Mouse (Mus musculus) spleen, postnatal 14 days (tissue): ENCODE data around the gene Patl2.

ENCODE experiments used
- DNase-seq, 2 experiments: peaks; one replicate each; pipeline ENCODE4 v3.0.0; 2021 to 2022; ENCODE audit warnings: low spot score in 2 of 2

Patl2 gene

DNA sequence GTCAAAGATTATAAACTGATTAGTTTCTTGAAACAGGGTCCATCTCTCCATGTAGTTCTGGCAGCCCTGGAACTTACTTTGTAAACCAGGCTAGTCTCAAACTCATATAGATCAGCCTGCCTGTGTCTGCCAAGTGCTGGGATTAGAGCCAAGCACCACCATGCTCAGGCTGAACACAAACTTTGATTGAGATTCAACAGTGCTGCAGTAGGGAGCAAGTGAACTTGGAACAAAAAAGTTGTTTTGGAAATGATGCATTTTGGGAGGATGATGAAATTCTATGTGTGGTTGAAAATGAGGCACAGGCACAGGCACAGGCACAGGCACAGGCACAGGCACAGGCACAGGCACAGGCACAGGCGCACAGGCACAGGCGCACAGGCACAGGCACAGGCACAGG is 13.8 kb downstream of the Patl2 start:
- no peak for DNase-seq

DNA sequence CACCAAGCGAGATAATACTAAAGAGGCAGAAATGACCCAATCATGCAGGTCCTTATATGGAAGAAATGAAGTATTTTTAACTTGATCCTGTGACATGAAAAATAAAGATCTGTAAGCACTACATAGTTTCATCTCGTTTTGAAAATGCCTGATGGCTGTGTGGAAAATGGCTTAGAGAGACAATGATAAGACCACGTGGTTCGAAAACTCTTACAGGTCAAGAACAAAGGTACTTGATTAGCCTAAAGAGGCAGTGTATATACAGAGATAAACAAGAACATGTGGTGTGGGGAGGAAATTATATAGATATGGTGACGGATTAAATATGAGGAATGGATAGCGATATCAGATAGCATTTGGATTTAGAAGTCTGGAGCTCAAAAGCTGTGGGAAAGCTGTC is 14.7 kb downstream of the Patl2 start:
- DNase-seq, result no peak

DNA sequence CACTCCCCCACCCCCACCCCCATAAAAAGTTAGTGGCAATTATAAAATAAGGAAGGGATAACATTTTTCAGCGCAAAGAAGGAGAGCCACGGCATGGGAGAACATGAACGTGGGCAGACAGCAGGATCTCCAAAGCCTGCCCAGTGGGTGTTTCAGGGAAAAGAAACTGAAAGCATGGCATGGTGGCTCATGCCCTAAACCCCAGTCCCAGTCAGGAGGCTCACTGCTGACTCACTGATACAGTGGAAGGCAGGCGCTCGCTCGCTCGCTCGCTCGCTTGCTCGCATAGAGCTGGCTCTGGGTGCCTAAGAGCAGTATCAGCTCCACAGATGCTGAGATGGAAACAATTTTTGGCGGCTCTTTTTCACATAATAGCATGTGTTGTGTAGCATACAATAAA is 21.7 kb downstream of the Patl2 start:
- no peak for DNase-seq

DNA sequence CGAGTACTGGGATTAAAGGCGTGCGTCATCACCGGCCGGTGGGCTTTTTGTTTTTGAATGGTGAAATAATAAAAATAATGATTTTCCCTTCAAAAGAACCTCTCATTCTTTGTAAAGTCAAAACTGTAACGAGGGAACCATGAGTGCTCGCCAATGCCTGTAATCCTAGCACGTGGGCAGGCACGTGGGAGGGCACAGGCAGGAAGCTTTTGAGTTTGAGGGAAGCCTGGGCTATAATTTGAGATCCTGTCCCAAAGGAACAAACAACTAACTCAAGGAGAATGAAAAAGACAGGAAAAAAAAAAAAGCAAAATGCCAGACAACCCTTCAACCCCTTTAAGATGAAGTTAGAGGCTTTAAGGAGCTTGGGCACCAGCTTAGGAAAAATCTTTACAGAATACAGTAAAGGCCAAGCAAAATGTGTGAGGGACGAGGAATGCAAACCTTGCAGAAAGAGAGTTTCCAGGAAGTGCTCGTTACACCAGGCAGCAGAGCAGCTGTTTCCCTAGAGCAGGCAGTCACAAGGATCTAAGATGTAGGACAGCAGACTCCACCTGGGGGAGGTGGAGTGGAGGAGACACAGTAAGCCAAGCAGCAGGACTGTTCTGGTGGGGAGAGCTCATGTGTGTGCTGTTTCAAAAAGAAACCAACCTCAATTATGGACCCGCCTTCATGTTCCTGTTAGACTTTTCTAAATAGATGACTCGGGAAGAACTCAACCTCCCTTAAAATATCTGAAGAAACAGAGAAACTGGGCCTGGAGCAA is 22.4 kb downstream of the Patl2 start:
- DNase-seq, result no peak

DNA sequence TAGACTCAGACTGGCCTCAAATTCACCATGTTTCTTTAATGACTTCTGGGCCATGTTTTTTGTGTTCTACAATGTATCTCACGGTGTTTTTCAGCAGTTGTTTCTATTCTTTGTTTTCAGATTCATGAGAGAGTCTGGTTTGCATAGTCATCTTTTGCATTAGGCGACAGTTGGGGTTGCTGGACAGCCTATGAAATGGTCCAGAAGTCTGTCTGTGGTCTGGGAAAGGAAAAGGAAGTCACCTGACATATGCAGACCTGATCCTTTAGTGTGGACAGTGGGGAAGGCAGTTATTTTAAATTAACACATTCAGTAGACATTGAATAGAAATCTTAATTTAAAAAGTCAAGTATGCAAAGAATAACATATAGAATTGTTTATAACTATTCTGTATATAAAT is 23.5 kb downstream of the Patl2 start:
- DNase-seq, result no peak

DNA sequence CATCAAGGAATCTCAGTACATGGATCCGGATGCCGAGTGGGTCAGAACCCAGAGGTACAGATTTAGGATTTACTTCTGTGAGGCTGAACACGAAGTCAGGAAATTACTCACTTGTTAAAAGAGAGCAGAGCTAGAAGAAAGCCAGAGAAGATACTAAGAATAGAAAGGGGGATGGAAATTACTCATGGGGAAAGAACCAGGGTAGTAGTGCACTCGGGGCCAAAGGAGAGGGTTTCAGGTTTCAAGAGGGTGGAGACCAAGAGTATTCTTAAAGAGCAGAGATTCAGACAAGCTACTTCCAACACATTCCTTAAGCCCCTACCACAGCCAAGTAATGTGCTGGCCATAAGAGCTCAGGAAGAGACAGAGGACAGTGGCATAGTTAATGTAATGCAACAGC is 24.4 kb downstream of the Patl2 start:
- no peak for DNase-seq

DNA sequence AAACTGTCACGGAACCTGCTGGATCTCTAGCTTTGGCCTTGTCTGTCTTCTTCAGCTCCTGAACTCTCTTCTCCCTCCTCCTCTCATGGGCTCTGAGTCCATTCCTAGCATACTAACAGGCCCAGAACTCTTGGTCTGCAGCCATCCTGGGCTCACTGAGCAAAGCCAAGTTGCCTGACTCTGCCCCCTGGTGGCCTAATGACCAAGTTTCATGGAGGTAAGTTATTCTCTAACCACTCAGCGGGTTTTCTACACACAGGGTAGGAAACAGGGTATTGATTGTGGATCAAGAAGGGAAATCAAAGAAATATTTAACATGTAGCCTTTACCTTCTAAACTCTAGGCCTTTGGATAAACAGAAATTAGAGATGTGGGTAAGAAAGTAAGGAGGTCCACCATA is 25.3 kb downstream of the Patl2 start, which contains the start of gene Trim69:
Gene Trim69, plus strand, starts transcription at position 21 of the 400 bp plus-strand sequence.
- peak; percentile 69 to 78 for DNase-seq

DNA sequence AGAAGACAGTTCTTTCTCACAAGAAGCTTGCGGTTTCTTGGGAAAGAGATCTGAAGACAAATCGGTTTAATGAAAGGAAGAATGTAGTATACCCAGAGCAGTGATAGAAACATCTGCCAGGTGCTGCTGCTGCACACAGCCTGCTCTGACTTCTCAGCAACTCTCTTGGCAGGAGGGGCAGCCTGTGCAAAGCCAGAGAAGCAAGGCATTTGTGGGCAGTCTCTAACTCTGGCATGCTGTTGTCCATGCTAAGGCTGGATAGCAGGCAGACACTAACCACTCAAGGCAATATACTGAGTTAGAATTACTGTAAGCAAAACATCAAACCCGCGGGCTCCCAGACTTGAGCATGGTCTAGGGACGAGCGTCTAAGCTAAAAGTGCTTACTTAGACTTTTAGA is 26.3 kb downstream of the Patl2 start:
- no peak for DNase-seq

DNA sequence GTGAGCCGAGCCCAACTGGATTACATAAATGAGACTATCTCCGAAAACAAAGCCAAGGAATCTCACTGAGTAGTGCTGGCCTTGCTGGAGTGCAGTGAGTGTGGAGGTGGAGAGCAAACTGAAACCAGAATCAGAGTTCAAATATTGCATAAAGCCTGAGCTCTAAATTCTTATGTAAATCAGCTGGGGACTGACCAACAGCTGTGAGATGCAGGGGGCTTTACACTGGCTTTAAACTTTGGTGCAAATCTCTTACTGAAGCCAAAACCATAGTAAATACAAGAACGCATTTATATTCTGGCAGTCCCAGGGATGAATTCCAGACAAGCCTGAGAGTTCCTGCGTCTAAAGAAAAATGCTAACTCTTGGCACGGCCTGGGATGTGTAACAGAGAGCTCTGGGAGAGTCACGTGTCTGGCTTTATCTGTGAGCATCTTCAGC is 27.6 kb downstream of the Patl2 start:
- no peak for DNase-seq

DNA sequence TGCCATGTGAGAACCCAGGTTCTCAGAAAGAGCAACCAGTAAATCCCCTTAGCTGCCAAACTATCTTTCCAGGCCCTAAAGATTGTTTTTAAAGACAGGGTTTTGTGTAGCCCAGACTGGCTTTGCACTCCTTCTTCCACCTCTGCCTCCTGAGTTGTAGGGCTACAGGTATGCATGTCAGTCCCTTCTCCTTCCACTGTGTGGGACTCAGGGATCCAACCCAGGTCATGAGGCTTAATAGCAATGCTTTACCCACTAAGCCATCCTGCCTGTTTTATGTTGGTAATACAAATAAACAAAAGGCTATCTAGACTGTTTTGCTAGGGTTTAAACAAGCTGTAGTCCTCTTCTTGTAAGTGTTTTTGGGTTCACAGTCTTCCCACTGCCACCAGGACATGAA is 28.4 kb downstream of the Patl2 start:
- no peak for DNase-seq

DNA sequence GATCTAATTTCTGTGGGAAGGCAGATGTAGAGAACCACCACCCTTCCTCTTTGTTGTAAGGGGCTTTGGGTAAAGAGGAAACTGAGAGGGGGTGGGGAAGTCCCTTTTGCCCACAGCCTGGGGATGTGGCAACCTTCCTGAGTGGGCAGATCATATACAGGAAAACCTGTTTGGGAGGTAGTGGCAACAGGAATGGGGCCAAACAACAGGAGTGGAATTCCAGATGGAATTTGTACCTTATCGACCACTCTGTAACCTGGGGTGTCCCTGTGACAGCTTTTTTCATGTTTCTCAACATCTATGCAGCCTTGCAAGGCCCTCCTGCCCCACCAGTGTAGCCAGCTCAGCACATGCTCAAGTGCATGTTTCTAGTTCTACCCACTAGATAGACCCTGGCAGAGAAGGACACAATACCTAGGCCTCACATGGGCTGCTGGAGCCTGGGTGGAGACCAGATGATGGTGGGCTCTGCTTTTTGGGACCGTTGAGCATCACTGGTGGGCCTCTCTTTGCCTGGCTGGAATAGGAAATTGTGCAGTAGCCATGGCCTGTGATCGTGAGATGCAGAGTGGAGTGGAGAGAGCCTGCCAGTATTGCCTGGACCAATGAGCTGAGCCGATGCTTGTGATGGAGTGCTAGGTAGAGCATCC is 29.8 kb downstream of the Patl2 start:
- no peak for DNase-seq

DNA sequence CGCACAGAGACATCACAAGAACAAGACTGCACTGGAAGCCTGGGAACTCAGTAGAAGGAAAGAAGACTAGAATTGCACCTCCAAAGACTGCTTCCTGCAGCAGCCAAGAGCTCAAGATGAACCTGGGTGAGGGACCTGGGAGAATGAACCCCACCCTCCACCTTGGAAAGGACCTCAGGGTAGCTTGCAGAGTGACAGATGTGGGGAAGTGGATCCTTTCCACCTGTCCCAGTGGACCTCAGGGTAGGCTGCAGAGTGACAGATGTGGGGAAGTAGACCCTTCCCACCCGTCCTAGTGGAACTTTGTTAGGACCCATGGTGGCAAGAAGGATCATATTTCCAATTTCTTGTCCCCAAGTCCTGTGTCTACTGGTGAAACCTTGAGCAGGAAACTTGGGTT is 30.7 kb downstream of the Patl2 start:
- DNase-seq, result no peak

DNA sequence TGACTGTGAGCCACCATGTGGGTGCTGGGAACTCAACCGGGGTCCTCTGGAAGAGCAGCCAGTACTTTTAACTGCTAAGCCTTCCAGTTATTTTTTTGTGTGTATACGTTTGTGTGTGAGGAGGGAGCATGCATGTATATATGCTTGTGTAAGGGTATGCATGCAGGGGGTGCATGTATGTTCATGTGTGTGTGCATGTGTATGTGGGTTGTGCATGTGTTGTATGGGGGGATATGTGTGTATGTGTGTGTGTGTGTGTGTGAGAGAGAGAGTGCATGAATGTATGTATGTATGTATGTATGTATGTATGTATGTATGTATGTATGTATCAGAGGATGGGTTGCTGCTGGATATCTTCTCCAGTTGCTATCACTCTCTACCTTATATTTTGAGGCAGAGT is 31.5 kb downstream of the Patl2 start:
- DNase-seq, result no peak

DNA sequence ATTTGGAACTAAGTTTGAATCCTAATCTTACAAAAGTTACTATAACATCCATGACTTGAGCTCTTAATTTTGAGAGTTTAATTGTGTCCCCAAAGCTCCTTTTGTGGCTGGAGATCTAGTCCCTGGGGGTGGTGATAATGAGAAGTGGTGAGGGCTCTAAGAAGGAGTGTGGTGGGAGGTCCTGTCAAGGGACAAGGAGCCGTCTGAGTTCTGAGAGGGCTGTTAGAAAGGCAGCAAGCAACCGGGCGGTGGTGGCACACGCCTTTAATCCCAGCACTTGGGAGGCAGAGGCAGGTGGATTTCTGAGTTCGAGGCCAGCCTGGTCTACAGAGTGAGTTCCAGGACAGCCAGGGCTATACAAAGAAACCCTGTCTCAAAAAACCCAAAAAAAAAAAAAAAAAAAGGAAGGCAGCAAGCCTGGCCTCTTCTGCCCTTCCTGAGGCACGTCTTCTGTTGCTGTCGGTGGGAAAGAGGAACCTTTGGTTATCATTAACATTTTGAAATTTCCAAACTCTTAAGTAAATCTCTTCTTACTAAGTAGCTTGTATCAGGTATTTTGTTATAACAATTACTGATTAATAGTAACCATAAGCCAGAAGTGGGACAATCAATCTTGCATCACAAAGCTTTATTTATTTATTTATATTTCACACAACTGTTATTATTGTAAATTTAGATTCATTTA is 32.2 kb downstream of the Patl2 start:
- DNase-seq, result no peak

DNA sequence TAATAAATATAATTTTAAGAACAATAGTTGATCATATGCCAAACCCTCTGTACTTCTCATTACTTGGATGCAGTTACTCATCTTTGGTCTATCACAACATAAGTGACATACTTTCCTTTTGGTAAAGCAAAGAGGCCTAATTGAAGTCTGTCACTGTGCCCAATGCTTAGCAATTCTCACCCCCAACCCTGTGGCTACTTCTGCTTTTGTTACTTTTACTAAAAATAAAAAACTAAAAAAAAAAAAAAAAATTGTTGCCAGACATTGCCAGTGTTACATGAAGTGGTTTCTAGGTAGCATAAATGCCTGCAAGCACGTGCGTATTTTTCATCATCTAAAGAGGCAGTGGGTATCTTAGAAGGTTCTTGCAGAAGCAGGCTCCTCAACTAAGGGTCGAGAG is 33.1 kb downstream of the Patl2 start:
- DNase-seq, result no peak

DNA sequence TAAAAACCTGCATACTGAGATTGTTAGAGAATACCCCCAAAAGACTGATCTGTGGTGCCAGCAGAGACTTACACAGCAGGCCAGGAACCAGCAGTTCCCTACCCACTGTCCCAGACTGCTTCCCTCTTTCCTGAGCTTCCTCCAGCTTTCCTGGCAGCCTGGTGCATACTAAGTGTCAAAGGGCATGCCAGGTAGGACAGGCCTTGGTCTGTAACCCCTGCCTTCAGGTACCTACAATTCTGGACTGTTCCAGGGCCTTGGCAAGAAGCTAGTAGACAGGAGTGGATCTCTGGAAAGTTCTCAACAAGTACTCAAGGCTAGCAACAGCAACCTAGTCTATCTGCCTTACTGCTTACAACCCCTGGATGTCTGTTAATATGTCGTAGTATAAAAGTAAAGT is 34.8 kb downstream of the Patl2 start:
- no peak for DNase-seq

DNA sequence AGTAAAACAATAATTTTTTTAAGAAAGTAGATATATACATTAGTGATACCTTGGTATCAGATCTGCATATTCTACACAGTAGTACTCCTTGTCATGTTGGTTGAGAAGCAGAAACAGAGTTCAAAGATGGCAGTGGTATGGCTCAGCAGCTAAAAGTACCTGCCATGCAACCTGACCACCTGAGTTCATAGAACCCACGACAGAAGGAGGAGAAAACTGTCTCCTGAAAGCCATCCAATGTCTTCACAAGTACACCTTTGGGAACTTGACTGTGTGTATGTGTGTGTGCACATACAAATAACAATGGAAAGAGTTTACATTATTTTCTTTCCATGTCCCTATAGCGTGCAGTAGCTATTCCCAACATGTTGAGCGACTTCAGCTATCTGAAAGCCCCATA is 36.3 kb downstream of the Patl2 start:
- no peak for DNase-seq

DNA sequence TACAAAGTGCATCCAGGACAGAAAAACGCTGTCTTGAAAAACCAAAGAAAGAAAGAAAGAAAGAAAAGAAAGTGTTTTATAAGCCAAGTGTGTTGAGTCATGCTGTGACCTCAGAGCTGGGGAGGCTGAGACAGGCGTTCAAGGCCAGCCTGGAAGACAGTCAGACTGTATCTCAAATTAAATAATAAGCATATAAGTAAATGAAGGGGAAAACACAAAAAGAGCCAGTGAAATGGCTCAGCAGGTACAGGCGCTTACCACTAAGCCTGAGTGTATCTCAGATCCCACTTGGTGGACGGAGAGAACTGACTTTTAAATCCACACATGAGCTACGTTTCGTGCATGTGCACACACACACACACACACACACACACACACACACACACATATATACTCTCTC is 36.7 kb downstream of the Patl2 start:
- no peak for DNase-seq

DNA sequence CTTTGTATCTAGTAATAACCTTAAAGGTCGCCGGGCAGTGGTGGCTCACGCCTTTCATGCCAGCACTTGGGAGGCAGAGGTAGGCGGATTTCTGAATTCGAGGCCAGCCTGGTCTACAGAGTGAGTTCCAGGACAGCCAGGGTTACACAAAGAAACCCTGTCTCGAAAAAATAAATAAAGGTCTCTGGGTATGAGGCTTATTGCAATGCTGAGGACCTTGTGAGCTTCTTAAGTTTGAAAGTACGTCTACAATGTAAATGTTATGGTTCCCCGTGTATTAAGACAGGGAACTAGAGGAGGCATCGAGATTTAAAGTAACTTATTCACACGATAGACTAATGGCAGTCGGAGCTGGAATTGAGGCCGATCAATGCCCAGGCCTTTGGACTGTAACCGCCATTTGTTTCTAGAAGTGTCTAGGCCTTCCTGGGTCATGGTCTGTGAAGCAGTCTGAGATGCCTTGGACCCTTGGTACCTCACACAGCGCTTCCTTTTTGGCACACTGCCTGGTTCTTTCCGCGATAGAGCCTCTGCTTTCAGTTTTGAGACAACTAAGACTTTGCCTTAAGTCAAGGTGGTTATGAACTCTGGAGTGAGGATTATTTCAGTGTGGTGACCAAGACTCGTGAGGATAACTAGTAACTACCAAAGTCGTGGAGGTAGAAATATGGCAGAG is 37.6 kb downstream of the Patl2 start:
- DNase-seq, result peak; percentile 50 to 57

DNA sequence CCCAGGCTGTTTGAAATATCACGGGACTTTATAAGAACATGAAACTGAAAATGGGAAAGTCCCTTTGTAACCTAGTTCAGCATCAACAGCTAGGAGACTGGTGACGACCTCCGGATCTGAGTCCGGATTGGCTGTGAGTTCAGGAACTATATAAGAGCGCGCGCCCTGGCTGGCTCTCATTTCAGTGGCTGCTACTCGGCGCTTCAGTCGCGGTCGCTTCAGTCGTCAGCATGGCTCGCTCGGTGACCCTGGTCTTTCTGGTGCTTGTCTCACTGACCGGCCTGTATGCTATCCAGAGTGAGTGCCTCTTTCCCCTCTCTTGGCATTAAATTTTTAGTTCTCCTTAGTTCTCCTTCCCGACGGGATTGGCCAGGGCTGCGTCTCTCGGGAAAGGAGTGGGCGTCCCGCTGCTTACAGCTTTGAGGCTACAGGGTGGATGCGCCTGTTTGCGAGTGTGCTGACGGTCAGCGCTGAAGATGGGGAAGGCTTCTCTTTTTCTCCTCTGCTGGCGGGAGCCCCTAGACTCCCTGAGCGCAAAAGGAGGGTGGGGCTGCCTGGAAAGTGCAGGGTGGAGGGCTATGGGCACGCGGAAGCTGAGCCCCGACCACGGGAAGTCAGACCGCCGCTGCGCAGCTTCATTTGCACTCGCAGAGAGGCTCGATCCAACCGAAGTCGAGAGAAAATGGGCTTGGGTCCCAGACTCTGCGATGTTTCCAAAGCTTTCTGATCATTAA is 38.3 kb downstream of the Patl2 start, which contains the start of gene B2m:
Gene B2m, plus strand, starts transcription at position 179 of the 734 bp plus-strand sequence.
- peak; percentile 83 to 93 for DNase-seq

DNA sequence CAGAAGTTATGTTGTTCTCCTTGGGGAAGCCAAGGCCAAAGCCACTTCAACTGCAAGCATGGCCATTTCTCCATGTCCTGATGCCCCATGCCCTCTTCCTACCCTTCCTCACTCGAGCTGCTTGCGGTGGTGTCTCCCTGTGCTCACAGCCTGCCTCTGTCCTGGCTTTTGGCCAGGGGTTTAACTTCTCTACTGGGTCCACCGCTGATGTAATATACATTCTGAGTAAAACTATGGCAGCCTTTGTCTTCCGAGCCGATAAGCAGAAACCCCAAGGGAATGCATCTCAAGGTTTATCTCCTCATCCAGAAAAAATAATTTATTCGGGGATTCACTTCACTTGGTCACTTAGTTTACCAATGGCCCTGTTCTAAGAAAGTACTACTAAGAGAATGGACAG is 39.3 kb downstream of the Patl2 start:
- no peak for DNase-seq

DNA sequence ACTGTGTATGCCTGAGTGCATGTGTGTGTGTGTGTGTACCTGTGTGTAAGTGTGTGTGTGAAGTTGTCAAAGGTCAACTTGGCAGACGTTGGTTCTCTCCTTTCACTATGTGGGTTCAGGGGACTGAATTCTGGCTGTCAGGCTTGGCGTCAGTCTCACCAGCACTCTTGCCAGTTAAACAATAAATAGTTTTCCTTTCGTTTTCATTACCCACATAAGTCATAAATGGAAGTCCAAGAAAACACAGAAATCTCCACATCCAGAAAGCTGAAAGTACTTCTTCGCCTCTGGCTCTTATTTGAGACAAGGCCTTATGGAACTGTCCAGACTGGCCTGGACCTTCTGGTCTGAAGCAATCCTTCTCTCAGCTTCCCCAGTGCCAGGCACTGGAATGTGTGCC is 40.2 kb downstream of the Patl2 start:
- DNase-seq, result no peak
